Mouse (Mus musculus) MEL (cell line): ENCODE measurements around the gene Drc1.

Experiments used
- CHD1 ChIP-seq: IDR thresholded peaks from 2 replicates; pipeline ENCODE4 v1.6.1; 2012; ENCODE audit warnings: low read depth, mild to moderate bottlenecking, inconsistent platforms, low read length, improper control_type of control experiment
- CHD2 ChIP-seq: IDR thresholded peaks from 2 replicates; pipeline ENCODE4 v1.6.1; 2011; ENCODE audit warnings: low read length, improper control_type of control experiment
- CTCF ChIP-seq, 3 experiments: IDR thresholded peaks in 2 of 3; conservative IDR thresholded peaks in 1 of 3; 2 replicates each; pipeline ENCODE4 v1.5.1; 2011 to 2012; ENCODE audit warnings: low read length in 3 of 3, low read depth in 2 of 3, mild to moderate bottlenecking in 2 of 3, improper control_type of control experiment in 1 of 3, inconsistent platforms in 1 of 3, mixed read lengths in 1 of 3, moderate library complexity in 1 of 3; ENCODE audit not compliant: control insufficient read depth in 1 of 3, insufficient read depth in 1 of 3, poor library complexity in 1 of 3, severe bottlenecking in 1 of 3
- GABPA ChIP-seq: IDR thresholded peaks from 2 replicates; pipeline ENCODE4 v1.6.1; 2012; ENCODE audit warnings: low read depth, mild to moderate bottlenecking, inconsistent platforms, low read length, improper control_type of control experiment, moderate library complexity
- GATA1 ChIP-seq: IDR thresholded peaks from 2 replicates; pipeline ENCODE4 v1.6.1; 2011; ENCODE audit warnings: low read depth, low read length, improper control_type of control experiment
- MAFK ChIP-seq: IDR thresholded peaks from 2 replicates; pipeline ENCODE4 v1.6.1; 2011; ENCODE audit warnings: low read depth, mild to moderate bottlenecking, low read length, improper control_type of control experiment, borderline replicate concordance
- MAX ChIP-seq: IDR thresholded peaks from 2 replicates; pipeline ENCODE4 v1.6.1; 2011; ENCODE audit warnings: low read length, improper control_type of control experiment
- MEF2A ChIP-seq: IDR thresholded peaks from 2 replicates; pipeline ENCODE4 v1.6.1; 2014; ENCODE audit warnings: low read depth, mild to moderate bottlenecking, inconsistent platforms, low read length, improper control_type of control experiment; ENCODE audit not compliant: poor library complexity, insufficient replicate concordance, severe bottlenecking; ENCODE audit errors: extremely low read depth
- POLR2A ChIP-seq, 2 experiments: IDR thresholded peaks; 2 replicates each; pipeline ENCODE4 v1.6.1; 2011 to 2012; ENCODE audit warnings: low read length in 2 of 2, mild to moderate bottlenecking in 2 of 2, control low read depth in 1 of 2, improper control_type of control experiment in 1 of 2, low read depth in 1 of 2, moderate library complexity in 1 of 2; ENCODE audit not compliant: control insufficient read depth in 1 of 2, insufficient read depth in 1 of 2, poor library complexity in 1 of 2
- SMC3 ChIP-seq: IDR thresholded peaks from 2 replicates; pipeline ENCODE4 v1.6.1; 2011; ENCODE audit warnings: low read depth, low read length, improper control_type of control experiment
- TAL1 ChIP-seq: IDR thresholded peaks from 2 replicates; pipeline ENCODE4 v1.6.1; 2012; ENCODE audit warnings: mild to moderate bottlenecking, inconsistent platforms, low read length, moderate library complexity, mixed read lengths

- no peak for TF ChIP-seq POLR2A (IDR thresholded peaks at IDR 0.05; ENCODE audit: control insufficient read depth in 1 of 2, insufficient read depth in 1 of 2, low read depth in 1 of 2, low read length in 2 of 2, poor library complexity in 1 of 2)
- no peak for TF ChIP-seq MAX
- TF ChIP-seq SMC3, result no peak
- no peak for TF ChIP-seq CTCF (IDR thresholded peaks at IDR 0.05 in 2 of 3, conservative IDR thresholded peaks at IDR 0.05 in 1 of 3; ENCODE audit: control insufficient read depth in 1 of 3, insufficient read depth in 1 of 3, low read depth in 2 of 3, low read length in 3 of 3, poor library complexity in 1 of 3, severe bottlenecking in 1 of 3)
- no peak for TF ChIP-seq MEF2A
- no peak for TF ChIP-seq GABPA
- TF ChIP-seq TAL1, result no peak
- no peak for TF ChIP-seq GATA1
- no peak for TF ChIP-seq CHD2
- no peak for TF ChIP-seq MAFK
- no peak; the same call in 1 of the 2 replicates for TF ChIP-seq CHD1
Observed at GRCm38 (mm10) chr5:30233042-30233441, 48.1 kb upstream of the Drc1 start.
